Mouse (Mus musculus) lung, postnatal 0 days (tissue): ENCODE measurements at regions not wholly inside any gene's neighbourhood (a gene's known extent, or its start where the extent isn't known, plus 50 kb on each side); places are given as distances from the start of the nearest gene placed in this dataset.

Source experiments
- ATAC-seq: fragments of 200-750 bp; cut with Nextera tagmentation; 2 replicates; pipeline ENCODE4 v1.8.0; 2017; ENCODE audit warnings: moderate library complexity
- DNase-seq: peaks from one replicate; pipeline ENCODE4 v3.0.0-alpha.2; 2016; ENCODE audit warnings: low spot score
- H3K27ac ChIP-seq: fragments of 300-500 bp; sonication (generic); 2 replicates; pipeline ENCODE4 v1.5.1; 2014; ENCODE audit warnings: antibody characterized with exemption, mild to moderate bottlenecking, low read length, mixed read lengths
- H3K27me3 ChIP-seq: fragments of 300-500 bp; sonication (generic); replicated peaks from 2 replicates; pipeline ENCODE4 v1.6.1; 2014; ENCODE audit warnings: low read length, mixed read lengths; ENCODE audit not compliant: insufficient read depth
- H3K36me3 ChIP-seq: fragments of 300-500 bp; sonication (generic); 2 replicates; pipeline ENCODE4 v1.6.1; 2014; ENCODE audit warnings: low read length, mixed read lengths; ENCODE audit not compliant: insufficient read depth
- H3K4me1 ChIP-seq: fragments of 300-500 bp; sonication (generic); 2 replicates; pipeline ENCODE4 v1.6.1; 2014; ENCODE audit warnings: antibody characterized with exemption, low read depth, low read length, mixed read lengths; ENCODE audit not compliant: insufficient read depth
- H3K4me2 ChIP-seq: fragments of 300-500 bp; sonication (generic); replicated peaks from 2 replicates; pipeline ENCODE4 v1.6.1; 2014; ENCODE audit warnings: low read depth, mild to moderate bottlenecking, low read length, moderate library complexity, mixed read lengths
- H3K4me3 ChIP-seq: fragments of 300-500 bp; sonication (generic); 2 replicates; pipeline ENCODE4 v1.5.1; 2014; ENCODE audit warnings: low read depth, low read length
- H3K9ac ChIP-seq: fragments of 300-500 bp; sonication (generic); replicated peaks from 2 replicates; pipeline ENCODE4 v1.6.1; 2014; ENCODE audit warnings: low read depth, mild to moderate bottlenecking
- H3K9me3 ChIP-seq: fragments of 300-500 bp; sonication (generic); 2 replicates; pipeline ENCODE4 v1.6.1; 2016; ENCODE audit warnings: low read length, mixed read lengths
- CTCF ChIP-seq: IDR thresholded peaks from 2 replicates; pipeline ENCODE4 v1.5.1; 2016; ENCODE audit warnings: antibody characterized with exemption, mild to moderate bottlenecking
- EP300 ChIP-seq: IDR thresholded peaks from 2 replicates; pipeline ENCODE4 v1.6.1; 2016; ENCODE audit warnings: antibody characterized with exemption, mild to moderate bottlenecking, control low read depth
- WGBS: fragments of 180-500 bp; shearing (Covaris S2); extraction: QIAGEN DNeasy Blood & Tissue Kit; methylation state at CpG from one replicate; pipeline ENCODE4 v1.1.7; 2014; 5-methylcytosine and 5-hydroxymethylcytosine counted together

GRCm38 (mm10) chr13:83206622-83207021 is 297.2 kb upstream of the Mef2c start:
- 83% methylated on average over 1 of the region's 1 CpGs for WGBS
- Histone ChIP-seq H3K9ac (no peak overlapping the region), H3K4me3 (no peak overlapping the region), H3K36me3 (no peaks in the 10 kb centered on the region), H3K27ac (no peak overlapping the region), H3K4me1 (no peaks in the 10 kb centered on the region), H3K9me3 (no peaks in the 10 kb centered on the region), H3K4me2 (no peak overlapping the region), H3K27me3 (no peaks in the 10 kb centered on the region)
- no peak for ATAC-seq
- DNase-seq = no peak
- TF ChIP-seq EP300 (no peak), CTCF (no peak)

- no peak for ATAC-seq
- no peak for TF ChIP-seq EP300
- TF ChIP-seq CTCF = no peak
Observed at GRCm38 (mm10) chr13:83207513-83207912, 296.3 kb upstream of the Mef2c start.

DNA sequence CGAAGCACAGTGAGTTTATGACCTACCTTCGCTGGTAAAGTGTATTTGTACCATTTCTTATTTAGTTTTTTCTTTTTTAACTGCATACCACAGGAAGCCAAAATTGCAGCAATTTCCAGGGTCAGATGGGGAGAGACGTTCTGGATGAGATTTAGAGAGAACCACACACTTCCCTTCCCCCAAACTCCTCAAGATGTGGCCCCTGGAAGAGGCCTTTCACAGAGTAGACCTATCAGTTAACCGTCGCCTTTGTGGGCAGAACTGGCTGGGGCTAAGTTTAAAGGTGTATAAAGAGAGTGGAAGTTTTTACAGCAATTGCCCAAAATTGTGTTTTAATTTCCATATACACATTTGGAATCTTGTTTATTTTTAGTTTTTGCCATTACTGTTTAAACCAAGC is 295.7 kb upstream of the Mef2c start:
- DNase-seq (no peak), ATAC-seq (no peak)
- Histone ChIP-seq H3K4me1 (no peaks in the 10 kb centered on the region), H3K4me3 (no peak overlapping the region), H3K27me3 (no peaks in the 10 kb centered on the region), H3K27ac (no peak overlapping the region), H3K4me2 (no peak overlapping the region), H3K9ac (no peak overlapping the region), H3K36me3 (no peaks in the 10 kb centered on the region), H3K9me3 (no peaks in the 10 kb centered on the region)
- 72% methylated on average over 5 of the region's 5 CpGs for WGBS
- TF ChIP-seq CTCF = no peak
- no peak for TF ChIP-seq EP300

More at GRCm38 (mm10) chr13:83207513-83207912, 296.3 kb upstream of the Mef2c start:
- no peak for DNase-seq
- WGBS = 84% methylated on average over 4 of the region's 4 CpGs
- Histone ChIP-seq H3K36me3 (no peaks in the 10 kb centered on the region), H3K4me3 (no peak overlapping the region), H3K9me3 (no peaks in the 10 kb centered on the region), H3K4me1 (no peaks in the 10 kb centered on the region), H3K9ac (no peak overlapping the region), H3K27ac (no peak overlapping the region), H3K27me3 (no peaks in the 10 kb centered on the region), H3K4me2 (no peak overlapping the region)

DNA sequence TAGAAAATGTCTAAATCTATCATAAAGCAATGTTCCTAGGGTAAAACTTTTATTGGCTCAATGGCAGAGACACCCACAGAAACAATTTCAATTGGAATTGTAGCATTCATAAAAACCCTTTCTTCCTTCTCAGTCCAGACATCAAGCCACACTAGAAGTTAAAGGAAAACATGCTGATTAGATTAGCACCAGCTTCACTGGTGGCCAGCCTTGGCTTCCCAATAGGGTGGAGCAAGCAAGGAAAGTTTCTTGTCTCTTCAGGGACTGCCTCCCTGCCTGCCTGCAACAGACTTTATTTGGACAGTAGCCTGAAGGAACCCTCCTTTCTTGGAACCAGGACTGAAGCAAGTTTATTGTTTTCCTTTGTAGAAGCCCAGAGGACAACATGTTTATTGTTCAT is 289.0 kb upstream of the Mef2c start:
- ATAC-seq (no peak), DNase-seq (no peak)
- TF ChIP-seq CTCF (no peak), EP300 (no peak)
- Histone ChIP-seq H3K27me3 (no peaks in the 10 kb centered on the region), H3K4me3 (no peak overlapping the region), H3K9ac (no peak overlapping the region), H3K9me3 (no peaks in the 10 kb centered on the region), H3K27ac (no peak overlapping the region), H3K36me3 (no peaks in the 10 kb centered on the region), H3K4me1 (no peaks in the 10 kb centered on the region), H3K4me2 (no peak overlapping the region)

DNA sequence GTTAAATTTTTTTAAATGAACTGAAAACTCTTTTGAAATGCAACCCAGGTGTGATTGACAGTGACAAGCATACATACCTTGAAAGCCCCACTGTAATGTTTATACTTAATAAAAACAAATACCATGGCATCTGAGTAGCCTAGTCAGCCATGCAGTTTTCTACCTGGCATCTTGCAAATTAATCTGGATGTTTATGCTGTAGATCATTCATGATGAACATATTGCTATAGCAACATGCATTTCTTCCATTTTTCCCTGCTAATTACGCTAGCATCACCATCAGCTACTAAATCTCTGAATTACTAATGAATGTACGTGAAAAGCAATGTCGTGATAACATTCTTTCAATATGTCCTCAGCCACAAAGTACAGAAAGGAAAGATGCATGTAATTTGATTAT is 287.4 kb upstream of the Mef2c start:
- ATAC-seq = no peak

GRCm38 (mm10) chr13:83252452-83252851 is 251.4 kb upstream of the Mef2c start:
- TF ChIP-seq EP300 (no peak), CTCF (no peak)
- Histone ChIP-seq H3K27ac (no peak overlapping the region), H3K4me2 (no peak overlapping the region), H3K9ac (no peak overlapping the region), H3K4me3 (no peak overlapping the region), H3K4me1 (no peaks in the 10 kb centered on the region), H3K9me3 (no peaks in the 10 kb centered on the region), H3K36me3 (no peaks in the 10 kb centered on the region), H3K27me3 (no peaks in the 10 kb centered on the region)
- WGBS = 83% methylated on average over 1 of the region's 1 CpGs
- no peak for ATAC-seq
- no peak for DNase-seq

More for the DNA sequence above, 287.4 kb upstream of the Mef2c start:
- H3K9me3 ChIP-seq = no peaks in the 10 kb centered on the region
- H3K27ac ChIP-seq = no peak overlapping the region
- no peak for DNase-seq
- H3K9ac ChIP-seq = no peak overlapping the region
- H3K36me3 ChIP-seq = no peaks in the 10 kb centered on the region
- TF ChIP-seq EP300 = no peak
- no peak for TF ChIP-seq CTCF
- no peaks in the 10 kb centered on the region for H3K27me3 ChIP-seq
- no peak overlapping the region for H3K4me3 ChIP-seq
- H3K4me2 ChIP-seq = no peak overlapping the region
- no peaks in the 10 kb centered on the region for H3K4me1 ChIP-seq
- WGBS = 87% methylated on average over 3 of the region's 3 CpGs

DNA sequence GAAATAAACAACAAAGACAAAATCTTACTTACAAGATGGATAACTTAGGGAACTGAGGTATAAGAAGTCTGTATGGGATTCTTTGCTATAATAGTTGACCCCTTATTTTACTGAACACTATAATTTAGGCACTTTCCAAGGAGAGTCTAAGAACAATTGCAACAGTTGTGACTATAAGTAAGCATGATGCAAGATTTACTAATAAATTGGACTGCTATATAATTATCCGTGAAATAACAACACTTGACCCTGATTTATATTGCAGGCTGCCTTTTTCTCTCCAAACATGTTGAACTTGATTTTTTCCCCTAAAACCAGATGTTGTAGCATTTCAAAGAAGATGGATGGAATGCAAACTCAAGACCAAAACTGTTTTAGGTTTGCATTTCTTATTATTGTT is 237.2 kb upstream of the Mef2c start:
- Histone ChIP-seq H3K27ac (no peak overlapping the region), H3K27me3 (no peaks in the 10 kb centered on the region), H3K9me3 (no peaks in the 10 kb centered on the region), H3K36me3 (no peaks in the 10 kb centered on the region), H3K9ac (no peak overlapping the region), H3K4me3 (no peak overlapping the region), H3K4me1 (no peaks in the 10 kb centered on the region), H3K4me2 (no peak overlapping the region)
- TF ChIP-seq CTCF = no peak
- TF ChIP-seq EP300 = no peak
- ATAC-seq (no peak), DNase-seq (no peak)
- WGBS = 62% methylated on average over 1 of the region's 1 CpGs
